Mouse (Mus musculus): ENCODE results near the gene Rreb1.

DNA sequence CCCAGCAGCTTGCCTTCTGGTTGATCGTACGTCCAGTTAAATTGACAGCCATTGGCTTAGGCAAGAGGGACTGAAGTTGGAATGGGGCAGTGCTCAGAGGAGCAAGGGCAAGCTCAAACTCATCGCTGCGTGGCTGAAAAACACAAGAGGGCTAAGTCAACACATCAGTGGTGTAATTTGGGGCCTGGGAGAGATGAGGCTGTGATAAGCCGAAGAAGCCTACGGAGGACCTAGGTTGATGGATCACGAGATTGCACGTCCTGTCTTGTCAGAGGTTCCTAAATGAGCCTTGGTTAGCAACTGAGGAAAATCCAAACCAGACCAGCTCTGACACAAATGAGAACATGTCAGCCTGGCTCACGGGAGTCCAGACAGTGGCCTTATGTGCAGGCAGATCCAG, 184.3 kb downstream of the Rreb1 start:
- TF ChIP-seq GATA1 (IDR thresholded peaks at IDR 0.05; ENCODE audit: borderline replicate concordance, low read length) (no peak), FLI1 (IDR thresholded peaks at IDR 0.05; ENCODE audit: low read length) (no peak)

All from megakaryocyte, embryonic 14.5 days (primary cell).